Mouse (Mus musculus) granulocyte monocyte progenitor cell, adult 5-6 weeks (primary cell): ENCODE results near the gene Deaf1. TPM values are rescaled to one million over a fixed set of nuclear protein-coding genes. Genes with fewer than 3 reads are reported as not detected.
A peak's percentile ranks its signal among the peaks of the same experiment; 100 is the strongest.
"Not testable (repeated sequence)": the region's sequence is repeated elsewhere in the genome, so short reads cannot be mapped to it uniquely, and the experiment has no call there.

ENCODE experiments used
- ATAC-seq: replicated peaks from 2 replicates; pipeline ENCODE4 v1.8.0; 2016; ENCODE audit warnings: mild to moderate bottlenecking, moderate TSS enrichment, inconsistent platforms; ENCODE audit not compliant: poor library complexity, severe bottlenecking
- total RNA-seq, 2 experiments: library from RNA; stranded (forward) in 1 of 2; stranded (reverse) in 1 of 2; fragments of 200-712, 200-1000 nt in 1 of 2; fragments of >200 nt in 1 of 2; fragmentation: Nextera tagmentation in 1 of 2; gene quantifications; 2 replicates each; pipeline ENCODE4 v1.2.3; 2014 to 2017

Gene Deaf1
- total RNA-seq, 2 experiments from 2014 or later = 21.4 to 43.3 TPM

DNA sequence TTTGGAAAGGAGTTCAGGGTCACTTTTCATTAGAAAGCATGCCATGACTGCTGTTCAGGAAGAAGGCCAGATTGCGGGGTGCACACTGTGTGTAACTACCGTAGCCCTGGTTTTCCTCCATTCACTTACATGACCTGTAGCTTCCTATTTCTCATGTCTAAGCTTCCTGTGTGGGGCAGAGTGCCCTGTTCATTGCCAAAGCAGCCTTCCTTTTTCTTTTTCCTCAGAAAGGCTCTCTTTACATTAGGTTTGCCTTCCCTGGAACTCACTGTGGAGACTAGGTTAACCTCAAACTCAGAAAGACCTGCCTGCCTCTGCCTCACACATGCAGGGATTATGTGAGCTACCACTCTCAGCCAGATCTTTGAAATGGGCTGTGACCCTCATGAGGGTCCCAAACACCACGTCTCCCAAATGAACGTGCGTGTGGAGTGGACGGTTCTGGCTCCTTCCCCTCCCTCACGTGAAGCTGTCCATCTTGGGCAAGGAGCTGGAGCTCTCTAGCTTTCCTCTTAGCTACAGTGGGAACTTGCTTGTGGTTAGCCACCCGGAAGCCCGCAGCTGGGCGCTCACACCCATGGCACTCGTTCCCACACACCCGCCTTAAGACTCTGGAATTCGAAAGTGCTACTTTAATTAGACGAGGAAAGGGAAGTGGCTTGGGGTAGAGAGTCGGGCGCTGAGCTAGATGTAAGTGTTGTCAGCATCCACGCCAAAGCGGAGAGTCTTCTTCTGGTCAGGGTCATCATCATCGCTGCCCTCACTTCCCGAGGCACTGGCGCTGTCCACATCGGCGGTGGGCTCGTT is 58.8 kb downstream of the Deaf1 start:
- ATAC-seq = peak; percentile 62

DNA sequence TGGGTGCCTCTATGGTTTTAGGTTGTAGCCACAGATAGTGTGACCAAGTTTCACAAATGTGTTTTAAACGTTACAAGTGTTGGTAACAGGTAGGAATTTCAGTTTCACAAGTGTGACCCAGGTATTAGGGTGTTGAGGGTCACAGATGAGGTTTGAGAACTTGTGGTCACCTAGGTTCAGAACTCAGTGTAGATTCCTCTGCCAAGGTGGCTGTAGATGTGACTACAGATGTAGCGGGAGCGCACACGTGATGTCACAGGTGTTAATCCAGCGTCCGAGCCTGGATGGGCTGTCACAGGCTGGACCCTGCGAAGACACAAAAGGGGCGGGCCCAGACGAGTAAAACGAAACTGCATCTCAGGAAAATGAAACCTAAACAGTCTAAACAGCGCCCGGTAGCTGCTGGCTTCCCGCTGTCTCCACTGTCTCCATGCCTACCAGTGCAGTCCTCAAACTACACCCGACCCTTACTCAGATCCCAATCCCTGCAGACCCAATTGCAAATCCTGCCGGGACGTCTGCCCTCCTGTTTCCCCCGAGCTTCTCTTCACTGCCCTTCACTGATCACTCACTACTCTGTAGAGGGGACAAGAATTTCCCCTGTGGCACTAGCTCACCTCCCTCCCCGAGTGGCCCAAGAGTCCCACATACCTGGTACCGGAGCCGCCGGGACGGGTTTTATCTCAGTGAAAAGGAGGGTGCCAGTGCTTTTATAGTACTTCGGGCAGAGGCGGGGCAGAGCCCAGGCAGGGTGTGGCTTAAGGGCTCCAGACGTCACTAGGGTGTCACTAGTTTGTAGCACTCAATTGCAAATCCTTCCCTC is 61.5 kb downstream of the Deaf1 start, which contains the start of gene Irf7:
TSS of gene Irf7 (minus strand) at position 743 of the 823 bp plus-strand sequence.
- peak; percentile 41 for ATAC-seq

DNA sequence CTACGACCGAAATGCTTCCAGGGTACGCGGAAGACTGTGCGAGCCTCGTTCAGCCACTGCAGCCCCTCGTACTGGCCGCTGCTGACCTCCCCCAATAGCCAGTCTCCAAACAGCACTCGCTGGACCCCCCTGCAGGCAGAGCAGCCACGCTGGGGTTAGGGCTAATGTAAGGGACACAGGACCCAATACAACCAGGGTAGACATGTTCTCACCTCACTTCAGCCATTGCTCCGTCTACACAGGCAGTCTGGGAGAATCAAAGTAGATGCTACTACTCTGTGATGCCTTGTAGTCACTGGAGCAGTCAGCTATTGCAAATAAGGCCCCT is 62.1 kb downstream of the Deaf1 start:
- no peak for ATAC-seq

DNA sequence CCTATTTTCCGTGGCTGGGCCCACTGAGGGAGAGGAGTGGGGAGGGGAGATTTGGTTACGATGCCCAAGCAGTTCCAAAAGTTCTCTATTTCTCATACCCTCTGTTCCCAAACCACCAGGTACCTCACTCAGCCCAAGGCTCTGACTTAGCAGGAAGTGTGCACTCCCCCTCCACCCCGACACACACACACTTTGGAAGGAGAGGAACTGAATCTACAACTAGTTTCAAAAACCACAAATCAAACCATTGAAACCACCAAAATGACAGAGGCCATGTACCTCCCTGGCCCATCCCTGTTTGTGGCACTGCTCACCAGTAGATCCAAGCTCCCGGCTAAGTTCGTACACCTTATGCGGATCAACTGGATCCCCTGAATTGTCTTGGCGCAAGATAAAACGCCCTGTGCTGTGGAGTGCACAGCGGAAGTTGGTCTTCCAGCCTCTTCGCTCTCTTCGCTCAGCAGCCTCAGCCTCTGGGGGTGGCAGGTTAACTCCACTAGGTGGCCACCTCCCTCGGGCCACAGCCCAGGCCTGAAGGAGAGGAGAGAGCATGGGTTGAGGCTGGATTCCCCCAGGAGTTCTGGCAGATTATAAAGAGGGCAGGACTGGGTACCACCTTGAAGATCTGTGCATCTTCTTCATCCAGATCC is 62.6 kb downstream of the Deaf1 start:
- peak; percentile 38 for ATAC-seq

DNA sequence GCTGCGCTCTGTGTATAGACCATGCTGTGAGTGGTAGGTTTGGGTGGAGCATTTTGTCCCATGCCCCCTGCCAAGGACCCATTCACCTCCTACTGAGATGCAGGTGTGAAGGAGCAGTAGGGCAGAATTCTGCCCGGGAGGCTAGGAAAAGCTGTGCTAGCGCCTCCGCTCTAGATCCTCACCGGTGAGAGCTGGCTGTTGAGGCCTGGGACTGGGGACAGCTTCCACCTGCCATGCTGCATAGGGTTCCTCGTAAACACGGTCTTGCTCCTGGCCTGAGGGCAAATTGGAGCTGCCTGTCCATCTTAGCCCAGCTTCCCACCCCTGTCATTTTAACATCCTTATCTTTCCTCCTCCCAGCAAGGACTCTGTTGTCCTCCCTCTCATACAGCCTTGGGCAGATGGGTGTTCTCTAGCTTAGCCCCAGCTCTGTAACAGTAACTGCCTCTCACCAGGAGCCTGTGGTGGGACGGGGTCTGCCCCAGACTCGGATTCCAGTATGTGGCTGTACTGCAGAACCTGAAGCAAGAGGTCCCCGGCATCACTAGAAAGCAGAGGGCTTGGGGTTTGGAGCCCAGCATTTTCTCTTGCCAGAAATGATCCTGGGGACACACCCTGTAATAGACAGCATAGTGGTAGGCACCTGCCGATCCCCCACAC is 63.3 kb downstream of the Deaf1 start:
- ATAC-seq = no peak

DNA sequence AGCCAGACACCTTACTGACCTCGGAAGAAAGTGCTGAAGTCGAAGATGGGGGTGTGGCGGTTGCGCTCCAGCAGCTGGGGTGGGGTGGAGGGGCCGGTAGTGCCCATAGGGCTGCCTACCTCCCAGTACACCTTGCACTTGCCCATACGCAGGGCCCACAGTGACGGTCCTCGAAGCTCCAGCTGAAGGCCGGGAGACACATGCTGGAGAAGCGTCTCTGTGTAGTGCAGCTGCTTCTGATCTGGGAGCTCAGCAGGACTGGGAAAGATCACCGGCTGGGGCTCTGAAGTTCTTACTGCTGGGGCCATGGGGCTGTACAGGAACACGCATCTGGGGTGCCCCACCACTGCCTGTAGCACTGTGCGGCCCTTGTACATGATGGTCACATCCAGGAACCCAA is 63.9 kb downstream of the Deaf1 start:
- ATAC-seq = no peak

DNA sequence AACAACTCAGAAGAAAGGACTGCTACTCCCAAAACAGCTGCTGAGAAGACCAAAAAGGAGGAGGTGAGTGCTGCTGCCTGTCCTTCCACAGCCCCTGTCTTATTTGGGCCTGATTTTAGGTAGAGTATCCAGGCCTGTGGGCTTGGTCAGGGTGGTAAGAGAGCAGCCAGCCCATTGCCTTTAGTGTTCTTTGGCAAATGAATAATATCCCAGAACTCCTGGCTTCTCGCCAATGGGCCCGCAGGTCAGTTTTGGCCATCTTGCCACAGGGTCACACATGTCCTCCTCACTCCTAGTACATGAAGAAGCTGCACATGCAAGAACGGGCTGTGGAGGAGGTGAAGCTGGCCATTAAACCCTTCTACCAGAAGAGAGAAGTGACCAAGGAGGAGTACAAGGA is 66.0 kb downstream of the Deaf1 start:
- no peak for ATAC-seq

DNA sequence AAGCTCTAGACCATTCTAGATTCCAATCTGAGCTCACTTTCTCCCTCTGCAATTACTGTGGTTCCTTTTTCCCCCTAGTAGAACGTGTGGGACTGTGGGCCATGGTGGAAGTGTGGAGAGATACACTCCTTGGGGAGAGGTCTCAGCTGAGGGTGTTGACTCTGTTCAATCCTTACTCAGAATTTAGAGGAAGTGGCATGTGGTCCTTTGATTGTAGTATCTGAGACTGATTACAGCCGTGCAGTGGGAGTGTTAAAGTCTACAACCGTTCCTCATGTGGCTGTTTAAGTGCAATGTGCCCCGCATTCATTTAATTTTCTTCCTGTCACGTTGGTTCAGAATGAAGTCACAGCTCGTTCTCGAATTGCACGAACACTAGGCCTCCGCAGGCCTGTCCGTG is 71.3 kb downstream of the Deaf1 start:
- no peak for ATAC-seq

DNA sequence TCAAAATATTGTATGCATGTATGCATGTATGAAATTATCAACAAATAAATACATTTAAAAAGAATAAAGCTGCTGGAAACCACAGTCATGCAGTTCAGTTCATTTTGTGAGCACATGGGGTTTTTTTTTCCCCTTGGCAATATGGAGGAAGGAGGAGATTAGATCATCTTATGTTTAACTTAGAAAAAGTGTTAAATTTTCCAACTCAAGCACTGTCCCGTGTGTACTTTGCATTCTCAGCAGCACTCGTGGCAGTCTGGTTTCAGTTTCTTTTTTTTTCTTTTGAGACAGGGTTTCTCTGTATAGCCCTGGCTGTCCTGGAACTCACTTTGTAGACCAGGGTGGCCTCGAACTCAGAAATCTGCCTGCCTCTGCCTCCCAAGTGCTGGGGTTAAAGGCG is 77.0 kb downstream of the Deaf1 start:
- not testable (repeated sequence) for ATAC-seq

Other genes starting within 250 kb of the Deaf1 start
- 1.4 and 2.2 TPM in 2 replicates for gene Pkp3, start 249.5 kb downstream of the Deaf1 start, total RNA-seq (2014; fragmentation: Nextera tagmentation)
- 0.52 and 2.7 TPM in 2 replicates for gene Pkp3, start 249.5 kb downstream of the Deaf1 start, total RNA-seq (2017)
- 16.9 and 30.9 TPM in 2 replicates for gene Sigirr, start 227.1 kb downstream of the Deaf1 start, total RNA-seq (2014; fragmentation: Nextera tagmentation)
- gene Sigirr, start 227.1 kb downstream of the Deaf1 start, total RNA-seq (2017) = 16.6 and 20.2 TPM in 2 replicates
- gene Ano9, start 209.9 kb downstream of the Deaf1 start, total RNA-seq (2014; fragmentation: Nextera tagmentation) = not detected in 2 replicates
- gene Ano9, start 209.9 kb downstream of the Deaf1 start, total RNA-seq (2017) = not detected in 2 replicates
- gene Ptdss2, start 205.3 kb downstream of the Deaf1 start, total RNA-seq (2014; fragmentation: Nextera tagmentation) = 14.0 and 17.5 TPM in 2 replicates
- gene Ptdss2, start 205.3 kb downstream of the Deaf1 start, total RNA-seq (2017) = 4.2 and 7.1 TPM in 2 replicates
- gene Rnh1, start 154.8 kb downstream of the Deaf1 start, total RNA-seq (2014; fragmentation: Nextera tagmentation) = 79.1 and 109 TPM in 2 replicates
- gene Rnh1, start 154.8 kb downstream of the Deaf1 start, total RNA-seq (2017) = 45.2 and 47.7 TPM in 2 replicates
- 57.4 and 69.3 TPM in 2 replicates for gene Hras, start 133.7 kb downstream of the Deaf1 start, total RNA-seq (2014; fragmentation: Nextera tagmentation)
- 24.9 and 28.8 TPM in 2 replicates for gene Hras, start 133.7 kb downstream of the Deaf1 start, total RNA-seq (2017)
- gene Lrrc56, start 133.5 kb downstream of the Deaf1 start, total RNA-seq (2014; fragmentation: Nextera tagmentation) = 1.4 and 2.4 TPM in 2 replicates
- 0.52 and 0.62 TPM in 2 replicates for gene Lrrc56, start 133.5 kb downstream of the Deaf1 start, total RNA-seq (2017)
- 2.2 TPM in 1 of 2 replicates, not detected in the other for gene Lmntd2, start 113.6 kb downstream of the Deaf1 start, total RNA-seq (2014; fragmentation: Nextera tagmentation)
- gene Lmntd2, start 113.6 kb downstream of the Deaf1 start, total RNA-seq (2017) = 0.34 TPM in 1 of 2 replicates, not detected in the other
- gene Rassf7, start 111.8 kb downstream of the Deaf1 start, total RNA-seq (2014; fragmentation: Nextera tagmentation) = 3.1 and 4.5 TPM in 2 replicates
- gene Rassf7, start 111.8 kb downstream of the Deaf1 start, total RNA-seq (2017) = 2.0 and 4.5 TPM in 2 replicates
- 70.9 and 75.4 TPM in 2 replicates for gene Phrf1, start 98.9 kb downstream of the Deaf1 start, total RNA-seq (2014; fragmentation: Nextera tagmentation)
- gene Phrf1, start 98.9 kb downstream of the Deaf1 start, total RNA-seq (2017) = 51.7 and 57.7 TPM in 2 replicates
- gene Irf7, start 61.2 kb downstream of the Deaf1 start, total RNA-seq (2014; fragmentation: Nextera tagmentation) = 0.38 and 1.3 TPM in 2 replicates
- 2.1 and 2.7 TPM in 2 replicates for gene Irf7, start 61.2 kb downstream of the Deaf1 start, total RNA-seq (2017)
- not detected in 2 replicates for gene Cdhr5, start 50.9 kb downstream of the Deaf1 start, total RNA-seq (2014; fragmentation: Nextera tagmentation)
- gene Cdhr5, start 50.9 kb downstream of the Deaf1 start, total RNA-seq (2017) = not detected in 2 replicates
- gene Sct, start 48.6 kb downstream of the Deaf1 start, total RNA-seq (2014; fragmentation: Nextera tagmentation) = not detected in 2 replicates
- gene Sct, start 48.6 kb downstream of the Deaf1 start, total RNA-seq (2017) = not detected in 2 replicates
- gene Drd4, start 35.7 kb downstream of the Deaf1 start, total RNA-seq (2014; fragmentation: Nextera tagmentation) = not detected in 2 replicates
- gene Drd4, start 35.7 kb downstream of the Deaf1 start, total RNA-seq (2017) = not detected in 2 replicates
- gene Tmem80, start within 50 bp of the Deaf1 start, total RNA-seq (2014; fragmentation: Nextera tagmentation) = 6.0 and 13.2 TPM in 2 replicates
- 4.5 and 8.7 TPM in 2 replicates for gene Tmem80, start within 50 bp of the Deaf1 start, total RNA-seq (2017)
- gene Eps8l2, start 11.2 kb upstream of the Deaf1 start, total RNA-seq (2014; fragmentation: Nextera tagmentation) = 0.11 TPM in 1 of 2 replicates, not detected in the other
- gene Eps8l2, start 11.2 kb upstream of the Deaf1 start, total RNA-seq (2017) = not detected in 2 replicates
- 289 and 344 TPM in 2 replicates for gene Taldo1, start 64.5 kb upstream of the Deaf1 start, total RNA-seq (2014; fragmentation: Nextera tagmentation)
- 559 and 668 TPM in 2 replicates for gene Taldo1, start 64.5 kb upstream of the Deaf1 start, total RNA-seq (2017)
- gene Gatd1, start 86.4 kb upstream of the Deaf1 start, total RNA-seq (2014; fragmentation: Nextera tagmentation) = 19.7 and 41.9 TPM in 2 replicates
- gene Gatd1, start 86.4 kb upstream of the Deaf1 start, total RNA-seq (2017) = 10.8 and 15.6 TPM in 2 replicates
- not detected in 2 replicates for gene Cend1, start 101.8 kb upstream of the Deaf1 start, total RNA-seq (2014; fragmentation: Nextera tagmentation)
- not detected in 2 replicates for gene Cend1, start 101.8 kb upstream of the Deaf1 start, total RNA-seq (2017)
- gene Slc25a22, start 110.2 kb upstream of the Deaf1 start, total RNA-seq (2014; fragmentation: Nextera tagmentation) = 18.8 and 36.2 TPM in 2 replicates
- 4.3 and 4.9 TPM in 2 replicates for gene Slc25a22, start 110.2 kb upstream of the Deaf1 start, total RNA-seq (2017)
- gene Pidd1, start 116.3 kb upstream of the Deaf1 start, total RNA-seq (2014; fragmentation: Nextera tagmentation) = 33.2 and 45.1 TPM in 2 replicates
- gene Pidd1, start 116.3 kb upstream of the Deaf1 start, total RNA-seq (2017) = 10.5 and 16.4 TPM in 2 replicates
- gene Rplp2, start 119.7 kb upstream of the Deaf1 start, total RNA-seq (2014; fragmentation: Nextera tagmentation) = 2,601 and 5,139 TPM in 2 replicates
- 2,496 and 4,245 TPM in 2 replicates for gene Rplp2, start 119.7 kb upstream of the Deaf1 start, total RNA-seq (2017)
- gene Pnpla2, start 127.5 kb upstream of the Deaf1 start, total RNA-seq (2014; fragmentation: Nextera tagmentation) = 93.9 and 97.0 TPM in 2 replicates
- 19.0 and 35.1 TPM in 2 replicates for gene Pnpla2, start 127.5 kb upstream of the Deaf1 start, total RNA-seq (2017)
- 15.8 and 21.3 TPM in 2 replicates for gene Cracr2b, start 133.4 kb upstream of the Deaf1 start, total RNA-seq (2014; fragmentation: Nextera tagmentation)
- gene Cracr2b, start 133.4 kb upstream of the Deaf1 start, total RNA-seq (2017) = 14.9 and 15.8 TPM in 2 replicates
- gene Cd151, start 139.7 kb upstream of the Deaf1 start, total RNA-seq (2014; fragmentation: Nextera tagmentation) = 19.2 and 20.0 TPM in 2 replicates
- 18.4 and 20.4 TPM in 2 replicates for gene Cd151, start 139.7 kb upstream of the Deaf1 start, total RNA-seq (2017)
- 36.4 and 59.6 TPM in 2 replicates for gene Polr2l, start 147.4 kb upstream of the Deaf1 start, total RNA-seq (2014; fragmentation: Nextera tagmentation)
- gene Polr2l, start 147.4 kb upstream of the Deaf1 start, total RNA-seq (2017) = 40.9 and 43.5 TPM in 2 replicates
- gene Tspan4, start 147.6 kb upstream of the Deaf1 start, total RNA-seq (2014; fragmentation: Nextera tagmentation) = 50.4 and 53.8 TPM in 2 replicates
- 42.6 and 44.9 TPM in 2 replicates for gene Tspan4, start 147.6 kb upstream of the Deaf1 start, total RNA-seq (2017)
- gene Chid1, start 212.2 kb upstream of the Deaf1 start, total RNA-seq (2014; fragmentation: Nextera tagmentation) = 12.2 and 26.1 TPM in 2 replicates
- gene Chid1, start 212.2 kb upstream of the Deaf1 start, total RNA-seq (2017) = 40.2 and 40.9 TPM in 2 replicates
- gene Ap2a2, start 234.5 kb upstream of the Deaf1 start, total RNA-seq (2014; fragmentation: Nextera tagmentation) = 18.9 and 21.0 TPM in 2 replicates
- gene Ap2a2, start 234.5 kb upstream of the Deaf1 start, total RNA-seq (2017) = 20.2 and 28.4 TPM in 2 replicates